Comparison of ENCODE assay signal across 9 mouse cellular contexts in the genomic region with DNA sequence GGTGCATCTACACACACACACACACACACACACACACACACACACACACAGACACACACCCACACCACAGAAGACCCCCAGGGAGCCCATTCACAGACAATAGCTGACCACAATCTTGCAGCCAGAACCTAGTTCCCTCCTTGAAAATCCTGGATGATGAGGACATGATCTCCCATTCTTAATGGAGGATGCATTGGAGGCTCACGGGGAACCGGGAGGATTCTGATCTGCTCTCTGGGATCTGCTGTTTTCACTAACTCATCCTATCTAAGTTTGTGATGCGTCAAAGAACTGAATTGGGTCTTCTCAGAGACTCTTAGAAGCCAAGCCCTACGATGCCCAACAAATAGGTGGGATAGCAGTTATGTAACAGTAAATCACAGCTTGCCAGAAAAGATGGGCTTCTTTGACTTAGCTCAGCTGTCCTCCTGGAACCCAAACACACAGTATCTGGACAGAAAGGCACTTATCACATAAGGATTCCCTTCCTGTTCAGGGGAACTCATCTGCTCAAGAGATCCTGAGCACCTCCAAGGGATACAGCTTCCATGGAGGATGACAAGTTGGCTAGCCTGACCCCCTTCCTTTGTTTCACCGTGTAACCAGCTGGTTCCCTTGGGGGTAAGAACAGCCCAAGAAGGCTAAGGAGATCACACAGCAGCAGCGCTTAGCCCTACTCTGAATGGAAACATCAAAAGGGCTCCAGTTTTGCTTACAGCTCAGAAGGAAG. TPM values are rescaled to one million over a fixed set of nuclear protein-coding genes. Genes with fewer than 3 reads are reported as not detected.
DNase-seq lines count a peak whose midpoint lies in the region; ATAC-seq and TF ChIP-seq lines count a peak whose summit lies in the region.
"Had no signal": no experiment of that assay in that cellular context is flagged by ENCODE, and none has a peak within 500 bp of the region (broad histone marks: within the 10 kb centered on the region; RNA-seq: fewer than 3 reads in every experiment).

No protein-coding gene starts in this region.

- no peak for ATAC-seq in kidney, postnatal 0 days (replicated peaks; ENCODE audit: low FRiP score, low read depth)
- peak; percentile 55 for ATAC-seq in midbrain, embryonic 14.5 days (ENCODE audit: low FRiP score, low TSS enrichment)
- ATAC-seq: Patski had no signal

- TF ChIP-seq CTCF in kidney, postnatal 0 days (IDR thresholded peaks at IDR 0.05; ENCODE audit: low read depth), result no peak

- H3K36me3 ChIP-seq in kidney, postnatal 0 days (ENCODE audit: insufficient read depth, low read length), result no peaks in the 10 kb centered on the region
- H3K36me3 ChIP-seq in hindbrain, embryonic 10.5 days, result peaks cover 47% of the 10 kb centered on the region
- H3K36me3 ChIP-seq in midbrain, embryonic 14.5 days (ENCODE audit: control insufficient read depth, insufficient read depth, low read length), result peaks cover 34% of the 10 kb centered on the region

- peak overlapping the region; percentile 38; the same call in 1 of the 2 replicates for H3K4me3 ChIP-seq in kidney, postnatal 0 days (replicated peaks; ENCODE audit: low read depth, low read length)
- peak overlapping the region; percentile 60 for H3K4me3 ChIP-seq in hindbrain, embryonic 10.5 days
- peak overlapping the region; percentile 54 for H3K4me3 ChIP-seq in midbrain, embryonic 14.5 days (replicated peaks; ENCODE audit: low read depth, low read length)

- peaks cover 5% of the 10 kb centered on the region; the same call in 1 of the 2 replicates for H3K4me1 ChIP-seq in kidney, postnatal 0 days (replicated peaks; ENCODE audit: insufficient read depth, low read length)
- H3K4me1 ChIP-seq in hindbrain, embryonic 10.5 days (replicated peaks), result peaks cover 58% of the 10 kb centered on the region
- H3K4me1 ChIP-seq in midbrain, embryonic 14.5 days (ENCODE audit: control insufficient read depth, insufficient read depth, low read length), result peaks cover 42% of the 10 kb centered on the region

- H3K27ac ChIP-seq in kidney, postnatal 0 days, result no peak overlapping the region
- peak overlapping the region; percentile 91 for H3K27ac ChIP-seq in hindbrain, embryonic 10.5 days
- peak overlapping the region; percentile 96 for H3K27ac ChIP-seq in midbrain, embryonic 14.5 days (replicated peaks; ENCODE audit: low read depth, low read length)

- H3K9ac ChIP-seq in kidney, postnatal 0 days (ENCODE audit: low read depth, low read length), result no peak overlapping the region
- peak overlapping the region; percentile 81 for H3K9ac ChIP-seq in midbrain, embryonic 14.5 days (replicated peaks; ENCODE audit: low read length)

- intact Hi-C loops in gastrocnemius, postnatal 36 days (cut with DNase I), result no loop called here

- H3K4me2 ChIP-seq in kidney, postnatal 0 days (ENCODE audit: low read length), result peak overlapping the region; percentile 88
- H3K4me2 ChIP-seq in midbrain, embryonic 14.5 days (ENCODE audit: low read length), result peak overlapping the region; percentile 69

- H3K27me3 ChIP-seq in kidney, postnatal 0 days (ENCODE audit: insufficient read depth, low read length), result no peaks in the 10 kb centered on the region
- H3K27me3 ChIP-seq in hindbrain, embryonic 10.5 days (ENCODE audit: insufficient read depth, poor library complexity, severe bottlenecking), result no peaks in the 10 kb centered on the region
- no peaks in the 10 kb centered on the region for H3K27me3 ChIP-seq in midbrain, embryonic 14.5 days (ENCODE audit: control insufficient read depth, insufficient read depth, low read length)
- H3K27me3 ChIP-seq: Patski had no signal

- DNase-seq in kidney, postnatal 0 days (ENCODE audit: low spot score), result no peak
- no peak for DNase-seq in kidney, adult 18-20 months
- DNase-seq in cerebellum, adult 8-10 months, result peak; percentile 54
- DNase-seq in hindbrain, embryonic 10.5 days (ENCODE audit: low spot score), result peak; percentile 37
- peak; percentile 80 for DNase-seq in midbrain, embryonic 14.5 days
- DNase-seq in spleen, postnatal 4 days (ENCODE audit: low spot score in 2 of 2), result no peak
- DNase-seq in gastrocnemius, postnatal 36 days, result no peak
- DNase-seq in spleen, adult 12 weeks (ENCODE audit: low spot score), result no peak

- no peaks in the 10 kb centered on the region for H3K9me3 ChIP-seq in kidney, postnatal 0 days (replicated peaks; ENCODE audit: low read length)
- no peaks in the 10 kb centered on the region for H3K9me3 ChIP-seq in hindbrain, embryonic 10.5 days
- H3K9me3 ChIP-seq in midbrain, embryonic 14.5 days (ENCODE audit: control insufficient read depth, low read length), result no peaks in the 10 kb centered on the region

- WGBS in kidney, postnatal 0 days, result 63% methylated on average over 6 of the region's 6 CpGs
- 47% methylated on average over 6 of the region's 6 CpGs for WGBS in hindbrain, embryonic 10.5 days
- 17% methylated on average over 6 of the region's 6 CpGs for WGBS in midbrain, embryonic 14.5 days

RNA-seq across cellular contexts. Expression of a gene that starts 1.1 kb away (rescaled TPM):
- polyA plus RNA-seq in kidney, postnatal 0 days (2015; fragmentation: Nextera tagmentation; extraction: Ambion mirVana), result 1.9 and 2.6 TPM in 2 replicates
- polyA plus RNA-seq in hindbrain, embryonic 10.5 days (2016; fragmentation: Nextera tagmentation; extraction: Ambion mirVana), result 193 and 362 TPM in 2 replicates
- polyA plus RNA-seq in midbrain, embryonic 14.5 days (2014; fragmentation: Nextera tagmentation; extraction: Ambion mirVana), result 444 and 478 TPM in 2 replicates
- under 1 TPM; 0.20 to 0.42 TPM for total RNA-seq in gastrocnemius, postnatal 36 days (2021)

RNA-seq across cellular contexts. Expression of a gene that starts 19.4 kb away (rescaled TPM):
- polyA plus RNA-seq in kidney, postnatal 0 days (2015; fragmentation: Nextera tagmentation; extraction: Ambion mirVana), result 35.5 and 38.0 TPM in 2 replicates
- polyA plus RNA-seq in hindbrain, embryonic 10.5 days (2016; fragmentation: Nextera tagmentation; extraction: Ambion mirVana), result 42.2 and 46.3 TPM in 2 replicates
- 43.8 and 44.6 TPM in 2 replicates for polyA plus RNA-seq in midbrain, embryonic 14.5 days (2014; fragmentation: Nextera tagmentation; extraction: Ambion mirVana)
- 10 to 100 TPM in 1 of 2 experiments, 1 to 10 TPM in 1; 9.2 to 10.2 TPM for total RNA-seq in gastrocnemius, postnatal 36 days (2021)

RNA-seq across cellular contexts. Expression of a gene that starts 29.9 kb away (rescaled TPM):
- 0.20 and 0.21 TPM in 2 replicates for polyA plus RNA-seq in kidney, postnatal 0 days (2015; fragmentation: Nextera tagmentation; extraction: Ambion mirVana)
- polyA plus RNA-seq in hindbrain, embryonic 10.5 days (2016; fragmentation: Nextera tagmentation; extraction: Ambion mirVana), result 0.29 and 0.31 TPM in 2 replicates
- 0.29 and 0.32 TPM in 2 replicates for polyA plus RNA-seq in midbrain, embryonic 14.5 days (2014; fragmentation: Nextera tagmentation; extraction: Ambion mirVana)
- total RNA-seq in gastrocnemius, postnatal 36 days (2021), result not detected
- polyA plus RNA-seq: Patski had no signal

Comparison
In these comparisons a context has a peak if more than half of its experiments do, and no peak if none do; other contexts are left out.
1. DNase-seq: peak in cerebellum, adult 8-10 months (single experiment), hindbrain, embryonic 10.5 days (single experiment) and midbrain, embryonic 14.5 days (single experiment); none in kidney, postnatal 0 days (single experiment), kidney, adult 18-20 months (single experiment), spleen, postnatal 4 days (0 of 2), gastrocnemius, postnatal 36 days (0 of 2) and spleen, adult 12 weeks (single experiment).
2. RNA of a gene that starts 1.1 kb away (polyA plus RNA-seq): 444 to 478 TPM in midbrain, embryonic 14.5 days and 193 to 362 TPM in hindbrain, embryonic 10.5 days; 1.9 to 2.6 TPM in kidney, postnatal 0 days; every median in the first group is over 10 times any median in the second.
3. Peak in every context shown above with its lines, with median percentiles within 50 percentile points of each other: H3K4me3 ChIP-seq.